Mouse (Mus musculus) 3134 (cell line): ENCODE results near the gene Tceal1.
"Not testable (repeated sequence)": the region's sequence is repeated elsewhere in the genome, so short reads cannot be mapped to it uniquely, and the experiment has no call there.

Experiments used
- DNase-seq: peaks from one replicate; pipeline ENCODE4 v3.0.0-alpha.2; 2011; ENCODE audit warnings: low spot score; ENCODE audit not compliant: insufficient read length; ENCODE audit errors: extremely low read depth

The Tceal1 gene

GRCm38 (mm10) chrX:136707446-136708167 lies at the start of gene Tceal1:
Tceal1 (plus strand) TSS chrX:136707982.
- DNase-seq, result no peak

- DNase-seq, result peak; percentile 1
Observed at GRCm38 (mm10) chrX:136666281-136666706, 41.5 kb upstream of the Tceal1 start.

GRCm38 (mm10) chrX:136666762-136667464 lies 40.9 kb upstream of the Tceal1 start:
- DNase-seq, result not testable (repeated sequence)

- DNase-seq, result no peak
Observed at GRCm38 (mm10) chrX:136668794-136669193, 39.0 kb upstream of the Tceal1 start.

- DNase-seq, result no peak
Observed at GRCm38 (mm10) chrX:136680989-136681388, 26.8 kb upstream of the Tceal1 start.

GRCm38 (mm10) chrX:136691606-136692293 lies 16.0 kb upstream of the Tceal1 start:
- DNase-seq, result not testable (repeated sequence)

GRCm38 (mm10) chrX:136692294-136692675 lies 15.5 kb upstream of the Tceal1 start:
- DNase-seq, result no peak

GRCm38 (mm10) chrX:136693196-136693595 lies 14.6 kb upstream of the Tceal1 start:
- DNase-seq, result no peak

- no peak for DNase-seq
Observed at GRCm38 (mm10) chrX:136708168-136708681, 443 bp downstream of the Tceal1 start.

- no peak for DNase-seq
Observed at GRCm38 (mm10) chrX:136708782-136709181, 1.0 kb downstream of the Tceal1 start.

GRCm38 (mm10) chrX:136714742-136715474 lies 7.1 kb downstream of the Tceal1 start:
- DNase-seq, result not testable (repeated sequence)

GRCm38 (mm10) chrX:136732016-136732415 lies 24.2 kb downstream of the Tceal1 start:
- no peak for DNase-seq

GRCm38 (mm10) chrX:136740087-136740790 lies 32.5 kb downstream of the Tceal1 start:
- peak; percentile 28 for DNase-seq

- no peak for DNase-seq
Observed at GRCm38 (mm10) chrX:136740791-136741650, 33.2 kb downstream of the Tceal1 start.

GRCm38 (mm10) chrX:136741651-136742201 lies 33.9 kb downstream of the Tceal1 start:
- DNase-seq, result peak; percentile 94

GRCm38 (mm10) chrX:136742241-136742640 lies 34.5 kb downstream of the Tceal1 start:
- no peak for DNase-seq

GRCm38 (mm10) chrX:136742661-136743103 lies 34.9 kb downstream of the Tceal1 start:
- peak; percentile 32 for DNase-seq

GRCm38 (mm10) chrX:136743459-136743858 lies 35.7 kb downstream of the Tceal1 start, which contains the start of gene Morf4l2:
Morf4l2 (minus strand) TSS chrX:136743690.
- no peak for DNase-seq
